Mouse (Mus musculus): ENCODE data around the gene Nadk2. TPM values are rescaled to one million over a fixed set of nuclear protein-coding genes. Genes with fewer than 3 reads are reported as not detected.

Gene Nadk2
- polyA plus RNA-seq (2012; ENCODE audit: insufficient read depth, insufficient read length, low replicate concordance, missing spikeins): not detected in 2 replicates

DNA sequence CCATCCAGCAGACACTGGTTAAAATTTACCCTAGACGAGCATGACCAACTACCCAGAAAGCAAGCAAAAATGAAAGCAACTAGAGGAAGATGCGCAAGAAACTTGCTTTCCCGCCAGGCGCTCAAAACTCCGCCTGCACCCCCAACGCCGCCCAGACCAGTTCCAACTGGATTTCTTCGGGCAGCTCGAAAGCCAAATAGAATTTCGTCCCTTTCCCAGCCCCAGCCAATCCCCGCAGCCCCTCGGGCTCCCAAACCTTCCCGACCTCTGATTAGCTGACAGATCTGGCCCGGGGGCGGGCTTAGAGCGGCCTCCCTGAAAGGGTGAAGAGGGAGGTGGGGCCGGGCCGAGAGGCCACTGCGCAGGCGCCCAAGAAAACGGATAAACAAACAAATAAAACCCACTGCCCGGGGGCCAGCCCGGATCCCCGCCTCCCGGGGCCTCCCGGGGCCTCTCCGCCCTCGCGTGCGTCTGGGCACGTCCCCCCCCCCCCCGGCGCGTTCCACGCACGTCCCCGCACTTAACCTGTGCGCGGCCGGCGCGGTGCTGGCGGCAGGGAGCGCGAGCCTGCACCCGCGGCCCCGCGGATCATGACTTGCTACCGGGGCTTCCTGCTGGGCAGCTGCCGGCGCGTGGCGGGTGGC is at the start of gene Nadk2:
Nadk2 (plus strand) TSS at position 349 of the 644 bp plus-strand sequence.
- peak within 1 kb of the TSS; percentile 95 for H3K4me3 ChIP-seq (ENCODE audit: insufficient read depth, low read depth, low read length)
- TF ChIP-seq POLR2A (IDR thresholded peaks at IDR 0.05; ENCODE audit: insufficient read depth, low read depth, low read length): peak; percentile 60
- no peak for TF ChIP-seq CTCF (IDR thresholded peaks at IDR 0.05; ENCODE audit: insufficient read depth, low read depth, low read length)
- peaks cover 11% of the 10 kb centered on the region for H3K4me1 ChIP-seq (ENCODE audit: control insufficient read depth, insufficient read depth, low read length)
- WGBS: under 1% methylated on average over 54 of the region's 54 CpGs
- peak within 1 kb of the TSS; percentile 70 for H3K27ac ChIP-seq (ENCODE audit: insufficient read depth, low read depth, low read length)

DNA sequence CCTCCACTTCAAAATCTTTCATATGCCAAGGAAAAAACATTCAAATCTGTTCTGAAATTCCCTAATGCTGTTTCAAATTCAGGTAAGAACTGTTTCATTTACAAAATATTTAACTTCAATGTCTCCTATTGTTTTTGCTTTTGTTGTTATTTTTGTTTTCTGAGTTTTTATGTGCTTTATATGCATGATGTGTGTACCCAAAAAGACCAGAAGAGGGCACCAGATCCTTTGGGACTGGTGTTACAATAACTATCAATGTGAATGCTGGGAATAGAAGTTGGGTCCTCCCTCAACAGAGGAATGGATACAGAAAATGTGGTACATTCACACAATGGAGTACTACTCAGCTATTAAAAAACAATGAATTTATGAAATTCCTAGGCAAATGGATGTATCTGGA is 15.4 kb upstream of the Nadk2 start:
- no peak overlapping the region for H3K4me3 ChIP-seq (ENCODE audit: insufficient read depth, low read depth, low read length)
- H3K4me1 ChIP-seq (ENCODE audit: control insufficient read depth, insufficient read depth, low read length): no peaks in the 10 kb centered on the region
- no peak overlapping the region for H3K27ac ChIP-seq (ENCODE audit: insufficient read depth, low read depth, low read length)
- no peak for TF ChIP-seq CTCF (IDR thresholded peaks at IDR 0.05; ENCODE audit: insufficient read depth, low read depth, low read length)
- TF ChIP-seq POLR2A (IDR thresholded peaks at IDR 0.05; ENCODE audit: insufficient read depth, low read depth, low read length): no peak

DNA sequence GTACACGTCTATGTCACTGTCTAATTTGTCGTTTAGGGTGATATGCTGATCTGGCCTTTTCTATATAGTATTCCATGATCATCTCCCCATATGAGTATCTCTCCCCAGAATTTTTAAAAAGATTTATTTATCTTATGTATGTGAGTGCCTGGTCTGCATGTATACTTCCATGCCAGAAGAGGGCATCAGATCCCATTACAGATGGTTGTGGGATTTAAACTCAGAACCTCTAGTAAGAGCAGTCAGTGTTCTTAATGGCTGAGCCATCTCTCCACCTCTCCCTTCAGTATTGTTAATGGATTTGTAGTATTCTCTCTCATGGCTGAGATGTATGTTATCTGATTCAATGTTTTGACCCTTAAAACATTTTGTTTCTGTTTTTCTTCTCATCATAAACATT is 11.2 kb upstream of the Nadk2 start:
- Histone ChIP-seq H3K27ac (ENCODE audit: insufficient read depth, low read depth, low read length) (no peak overlapping the region), H3K4me3 (ENCODE audit: insufficient read depth, low read depth, low read length) (no peak overlapping the region), H3K4me1 (ENCODE audit: control insufficient read depth, insufficient read depth, low read length) (no peaks in the 10 kb centered on the region)
- TF ChIP-seq POLR2A (IDR thresholded peaks at IDR 0.05; ENCODE audit: insufficient read depth, low read depth, low read length): no peak
- no peak for TF ChIP-seq CTCF (IDR thresholded peaks at IDR 0.05; ENCODE audit: insufficient read depth, low read depth, low read length)
- 88% methylated on average over 2 of the region's 2 CpGs for WGBS

DNA sequence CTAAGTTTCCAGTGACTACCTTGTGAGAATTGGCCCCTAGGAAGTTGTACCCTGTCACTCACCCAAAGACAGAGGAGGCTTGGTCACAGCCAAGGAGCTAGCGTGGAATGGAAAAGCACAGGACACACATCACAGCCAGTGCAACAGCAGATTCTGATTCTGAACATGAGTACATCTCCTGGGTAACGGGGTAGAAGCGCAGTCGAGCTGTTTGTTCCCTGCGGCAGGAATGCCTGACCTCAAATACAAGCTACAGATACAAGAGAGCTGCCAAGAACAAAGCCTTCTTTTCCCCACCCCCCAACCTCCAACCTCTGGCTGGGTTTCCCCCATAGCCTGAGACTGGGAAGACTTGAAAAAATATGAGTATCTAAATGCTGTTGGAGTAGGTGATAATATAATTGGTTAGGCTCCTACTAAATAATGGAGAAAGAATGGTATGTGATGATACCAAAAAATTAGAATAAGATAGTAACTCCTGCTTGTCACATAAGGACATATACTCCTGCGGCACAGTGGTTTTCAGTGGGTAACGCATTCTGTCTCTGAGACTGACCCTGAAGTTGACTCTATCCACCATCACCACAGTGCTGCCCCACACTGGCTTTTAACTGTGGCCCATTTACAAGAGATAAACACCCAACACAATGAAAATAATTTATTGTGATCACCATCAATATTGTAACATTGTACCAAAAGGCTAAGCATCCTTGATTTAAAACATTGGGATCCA is 9.7 kb upstream of the Nadk2 start:
- Histone ChIP-seq H3K4me1 (ENCODE audit: control insufficient read depth, insufficient read depth, low read length) (no peaks in the 10 kb centered on the region), H3K27ac (ENCODE audit: insufficient read depth, low read depth, low read length) (no peak overlapping the region), H3K4me3 (ENCODE audit: insufficient read depth, low read depth, low read length) (no peak overlapping the region)
- 56% methylated on average over 7 of the region's 7 CpGs for WGBS
- TF ChIP-seq POLR2A (IDR thresholded peaks at IDR 0.05; ENCODE audit: insufficient read depth, low read depth, low read length): no peak
- no peak for TF ChIP-seq CTCF (IDR thresholded peaks at IDR 0.05; ENCODE audit: insufficient read depth, low read depth, low read length)

DNA sequence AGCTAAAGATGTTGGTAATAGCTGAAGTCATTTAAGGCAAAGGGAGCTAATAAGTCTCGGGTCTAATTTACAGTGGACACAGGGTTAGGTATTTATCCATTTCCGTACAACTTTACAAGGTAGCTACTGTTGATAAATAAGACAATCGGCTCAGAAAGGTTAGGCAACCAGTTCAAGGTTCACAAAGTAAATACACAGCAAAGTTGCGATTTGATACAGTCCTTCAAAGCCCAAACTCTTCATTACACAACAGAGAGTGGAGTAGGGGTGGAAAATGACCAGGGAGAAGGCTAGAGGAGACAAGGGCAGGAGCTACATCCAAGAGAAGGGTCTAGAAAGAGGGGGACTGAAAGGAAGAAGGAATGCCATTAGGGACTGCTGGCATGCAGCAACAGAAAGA is 2.2 kb upstream of the Nadk2 start:
- WGBS: 88% methylated on average over 4 of the region's 4 CpGs
- Histone ChIP-seq H3K4me3 (ENCODE audit: insufficient read depth, low read depth, low read length) (no peak overlapping the region), H3K4me1 (ENCODE audit: control insufficient read depth, insufficient read depth, low read length) (peaks cover 6% of the 10 kb centered on the region; the same call in 1 of the 2 replicates), H3K27ac (ENCODE audit: insufficient read depth, low read depth, low read length) (no peak overlapping the region)
- TF ChIP-seq POLR2A (IDR thresholded peaks at IDR 0.05; ENCODE audit: insufficient read depth, low read depth, low read length): no peak
- no peak for TF ChIP-seq CTCF (IDR thresholded peaks at IDR 0.05; ENCODE audit: insufficient read depth, low read depth, low read length)

DNA sequence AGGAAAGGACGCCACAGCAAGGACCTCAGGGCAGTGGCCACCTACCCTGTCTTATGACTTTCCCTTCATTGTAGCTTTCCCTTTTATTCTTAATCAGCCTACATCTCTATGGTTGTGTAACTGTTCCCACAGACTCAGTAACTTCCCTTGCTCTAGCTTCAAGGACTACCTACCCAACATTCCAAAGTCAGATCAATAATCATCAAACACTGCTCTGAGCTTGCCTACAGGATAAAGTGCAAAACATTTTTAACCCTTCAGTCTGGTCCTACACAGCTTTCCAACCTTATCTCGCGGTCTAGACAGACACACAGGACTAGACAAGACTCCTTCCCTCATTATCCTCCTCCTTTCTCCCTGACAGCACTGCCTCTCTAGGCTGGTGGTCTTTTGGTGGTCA is 707 bp upstream of the Nadk2 start:
- Histone ChIP-seq H3K27ac (ENCODE audit: insufficient read depth, low read depth, low read length) (0 out of 2 replicates have a peak overlapping the region, but pooled peaks have one; percentile 28), H3K4me1 (ENCODE audit: control insufficient read depth, insufficient read depth, low read length) (peaks cover 11% of the 10 kb centered on the region), H3K4me3 (ENCODE audit: insufficient read depth, low read depth, low read length) (peak overlapping the region; percentile 95)
- WGBS: 4% methylated on average over 3 of the region's 3 CpGs
- TF ChIP-seq CTCF (IDR thresholded peaks at IDR 0.05; ENCODE audit: insufficient read depth, low read depth, low read length) (no peak), POLR2A (IDR thresholded peaks at IDR 0.05; ENCODE audit: insufficient read depth, low read depth, low read length) (no peak)

DNA sequence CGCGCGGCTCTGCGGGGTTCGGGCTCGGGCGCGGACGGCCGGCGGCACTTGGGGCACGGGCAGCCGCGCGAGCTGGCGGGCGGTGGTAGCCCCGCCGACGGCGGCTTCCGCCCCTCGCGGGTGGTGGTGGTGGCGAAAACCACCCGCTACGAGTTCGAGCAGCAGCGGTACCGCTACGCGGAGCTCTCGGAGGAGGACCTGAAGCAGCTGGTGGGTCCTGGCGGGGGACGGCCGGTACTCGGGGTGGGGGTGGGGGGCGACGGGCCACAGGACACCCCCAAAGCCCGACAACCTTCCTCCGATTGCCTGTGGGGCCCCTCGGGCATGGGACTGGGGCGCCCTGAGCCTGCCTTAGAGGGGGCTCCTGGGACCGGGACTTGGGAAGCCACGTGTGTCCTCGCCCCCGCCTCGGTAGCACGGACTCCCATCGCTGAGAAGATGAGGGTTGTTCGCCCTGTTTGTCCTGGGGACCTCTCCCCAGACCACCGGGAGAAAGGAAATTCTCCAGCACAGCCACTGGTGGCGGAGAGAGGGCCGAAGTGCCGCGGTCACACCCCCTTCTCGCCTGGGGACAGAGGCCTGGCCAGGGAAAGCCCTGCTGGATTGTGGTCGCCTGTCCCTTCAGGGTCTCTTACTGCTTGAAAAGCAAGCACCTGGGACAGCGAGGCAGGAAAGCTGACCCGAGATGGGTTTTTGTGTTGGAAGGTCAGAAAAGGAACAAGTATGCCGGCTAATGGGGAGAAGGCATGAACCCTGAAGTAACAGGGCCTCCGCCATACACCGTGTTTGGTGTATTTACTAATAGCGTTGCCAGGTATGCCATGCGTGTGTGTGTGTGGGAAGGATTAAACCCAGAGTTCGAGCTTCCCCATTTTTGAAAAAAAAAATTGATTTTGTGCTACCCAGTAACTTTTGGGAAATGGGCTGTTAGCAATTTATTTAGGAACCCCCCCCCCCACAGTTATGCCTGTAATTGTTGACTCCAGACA is 790 bp downstream of the Nadk2 start:
- no peak for TF ChIP-seq POLR2A (IDR thresholded peaks at IDR 0.05; ENCODE audit: insufficient read depth, low read depth, low read length)
- TF ChIP-seq CTCF (IDR thresholded peaks at IDR 0.05; ENCODE audit: insufficient read depth, low read depth, low read length): no peak
- peak overlapping the region; percentile 95 for H3K4me3 ChIP-seq (ENCODE audit: insufficient read depth, low read depth, low read length)
- peaks cover 11% of the 10 kb centered on the region for H3K4me1 ChIP-seq (ENCODE audit: control insufficient read depth, insufficient read depth, low read length)
- peak overlapping the region; percentile 70 for H3K27ac ChIP-seq (ENCODE audit: insufficient read depth, low read depth, low read length)
- 1% methylated on average over 64 of the region's 66 CpGs for WGBS

DNA sequence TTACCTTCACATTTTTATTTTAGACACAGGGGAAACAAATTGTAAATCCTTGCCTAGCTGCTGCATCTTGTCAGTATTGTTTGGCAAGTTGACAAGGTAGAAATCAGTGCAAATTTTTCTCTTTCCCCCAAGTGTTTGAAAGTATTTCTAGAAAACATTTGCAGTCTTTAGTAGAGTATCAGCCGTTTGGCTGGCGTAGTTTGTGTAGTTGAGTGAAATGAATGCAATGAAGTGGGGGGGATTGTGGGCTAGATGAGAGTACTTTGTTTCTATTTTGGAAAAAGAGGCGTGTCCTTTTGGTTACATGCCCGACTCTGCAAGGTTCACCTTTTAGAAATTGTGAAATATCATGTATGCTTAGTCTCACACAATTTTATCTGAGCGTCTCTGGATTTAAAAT is 1.6 kb downstream of the Nadk2 start:
- TF ChIP-seq CTCF (IDR thresholded peaks at IDR 0.05; ENCODE audit: insufficient read depth, low read depth, low read length) (no peak), POLR2A (IDR thresholded peaks at IDR 0.05; ENCODE audit: insufficient read depth, low read depth, low read length) (no peak)

More for the DNA sequence above, 1.6 kb downstream of the Nadk2 start:
- 12% methylated on average over 5 of the region's 5 CpGs for WGBS
- H3K4me3 ChIP-seq (ENCODE audit: insufficient read depth, low read depth, low read length): no peak overlapping the region
- H3K27ac ChIP-seq (ENCODE audit: insufficient read depth, low read depth, low read length): no peak overlapping the region
- peaks cover 11% of the 10 kb centered on the region for H3K4me1 ChIP-seq (ENCODE audit: control insufficient read depth, insufficient read depth, low read length)
